Mouse (Mus musculus) CH12.LX (cell line): Measurements from ENCODE around the gene Rbms1.

Experiments
- CTCF ChIP-seq, 2 experiments: IDR thresholded peaks in 1 of 2; conservative IDR thresholded peaks in 1 of 2; 2 replicates each; pipeline ENCODE4 v1.5.1; 2011 to 2012; ENCODE audit warnings: low read depth in 2 of 2, low read length in 2 of 2, improper control_type of control experiment in 1 of 2, inconsistent platforms in 1 of 2, mild to moderate bottlenecking in 1 of 2, moderate library complexity in 1 of 2
- E2F4 ChIP-seq: IDR thresholded peaks from 2 replicates; pipeline ENCODE4 v1.6.1; 2011; ENCODE audit warnings: low read depth, low read length, improper control_type of control experiment; ENCODE audit not compliant: insufficient replicate concordance
- GABPA ChIP-seq: IDR thresholded peaks from 2 replicates; pipeline ENCODE4 v1.6.1; 2012; ENCODE audit warnings: low read depth, low read length, improper control_type of control experiment, inconsistent platforms; ENCODE audit not compliant: insufficient replicate concordance
- HCFC1 ChIP-seq: IDR thresholded peaks from 2 replicates; pipeline ENCODE4 v1.6.1; 2012; ENCODE audit warnings: low read depth, mild to moderate bottlenecking, inconsistent platforms, low read length, improper control_type of control experiment
- MAFK ChIP-seq: IDR thresholded peaks from 2 replicates; pipeline ENCODE4 v1.6.1; 2011; ENCODE audit warnings: low read length, improper control_type of control experiment; ENCODE audit not compliant: insufficient replicate concordance
- MEF2A ChIP-seq: IDR thresholded peaks from 2 replicates; pipeline ENCODE4 v1.6.1; 2014; ENCODE audit warnings: low read depth, mild to moderate bottlenecking, inconsistent platforms, low read length, improper control_type of control experiment, borderline replicate concordance
- TCF12 ChIP-seq: IDR thresholded peaks from 2 replicates; pipeline ENCODE4 v1.6.1; 2014; ENCODE audit warnings: low read depth, mild to moderate bottlenecking, inconsistent platforms, low read length, improper control_type of control experiment
- ZNF384 ChIP-seq: IDR thresholded peaks from 2 replicates; pipeline ENCODE4 v1.6.1; 2012; ENCODE audit warnings: low read depth, low read length, improper control_type of control experiment, inconsistent platforms

DNA sequence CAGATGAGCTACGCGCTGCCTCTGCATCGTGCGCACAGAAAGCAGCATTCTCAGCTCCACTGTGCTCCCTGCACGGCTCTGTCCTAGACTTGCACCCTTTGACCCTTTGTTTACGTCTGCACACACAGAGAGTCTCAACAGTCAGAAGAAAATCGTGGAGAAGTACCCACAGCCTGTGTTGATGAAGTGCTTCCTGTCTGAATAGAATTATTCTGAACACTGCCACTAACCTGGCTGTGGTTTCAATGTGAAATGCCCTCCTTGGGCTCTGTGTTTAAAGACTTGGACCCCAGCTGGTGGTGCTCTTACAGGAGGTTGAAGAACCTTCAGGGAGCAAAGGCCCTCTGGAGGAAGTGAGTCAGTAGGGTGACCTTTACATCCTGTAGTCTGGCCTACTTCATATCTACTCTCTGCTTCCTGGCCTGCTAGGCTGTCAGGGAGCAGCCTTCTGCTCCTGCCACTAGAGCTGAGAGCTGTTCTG is 153.5 kb downstream of the Rbms1 start:
- TF ChIP-seq HCFC1 (no peak), CTCF (conservative IDR thresholded peaks at IDR 0.05 in 1 of 2, IDR thresholded peaks at IDR 0.05 in 1 of 2; ENCODE audit: low read depth in 2 of 2, low read length in 2 of 2) (no peak), E2F4 (no peak), MEF2A (no peak), MAFK (no peak), ZNF384 (no peak), TCF12 (no peak), GABPA (no peak)
